Mouse (Mus musculus) spleen, postnatal 10 days (tissue): ENCODE measurements around the gene 1600014C23Rik.
A peak's percentile ranks its signal among the peaks of the same experiment; 100 is the strongest.

ENCODE experiments used
- DNase-seq, 2 experiments: peaks; one replicate each; pipeline ENCODE4 v3.0.0; 2021 to 2022; ENCODE audit warnings: low spot score in 2 of 2

1600014C23Rik gene

DNA sequence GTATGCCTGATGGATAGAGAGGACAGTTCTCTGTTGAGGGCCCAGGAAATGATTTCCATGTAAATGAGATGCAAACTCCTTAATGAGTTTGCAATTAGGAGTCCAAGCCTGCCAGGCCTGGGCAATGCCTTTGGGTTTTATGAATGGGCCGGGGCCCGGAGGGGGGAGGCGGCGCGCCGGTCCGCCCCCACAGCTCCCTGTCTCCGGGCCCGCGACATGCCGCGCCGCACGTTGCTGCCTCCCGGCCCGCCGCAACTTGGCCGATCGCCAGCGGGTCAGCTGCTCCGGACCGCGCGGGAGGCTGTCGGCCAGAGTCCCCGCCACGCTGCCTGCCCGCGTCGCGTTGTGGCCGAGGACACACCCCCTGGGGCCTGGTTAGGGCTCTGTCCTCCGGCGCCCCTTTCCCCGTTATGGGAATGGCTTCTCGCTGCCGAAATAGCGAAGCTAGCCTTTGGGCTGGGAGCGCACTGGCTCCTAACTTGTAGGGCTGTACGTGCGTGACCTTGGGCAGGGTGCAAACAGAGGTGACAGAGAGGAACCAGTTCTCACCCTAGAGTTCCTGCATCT, at the start of gene 1600014C23Rik:
1600014C23Rik (minus strand) TSS at position 110 of the 567 bp plus-strand sequence.
- DNase-seq = no peak

DNA sequence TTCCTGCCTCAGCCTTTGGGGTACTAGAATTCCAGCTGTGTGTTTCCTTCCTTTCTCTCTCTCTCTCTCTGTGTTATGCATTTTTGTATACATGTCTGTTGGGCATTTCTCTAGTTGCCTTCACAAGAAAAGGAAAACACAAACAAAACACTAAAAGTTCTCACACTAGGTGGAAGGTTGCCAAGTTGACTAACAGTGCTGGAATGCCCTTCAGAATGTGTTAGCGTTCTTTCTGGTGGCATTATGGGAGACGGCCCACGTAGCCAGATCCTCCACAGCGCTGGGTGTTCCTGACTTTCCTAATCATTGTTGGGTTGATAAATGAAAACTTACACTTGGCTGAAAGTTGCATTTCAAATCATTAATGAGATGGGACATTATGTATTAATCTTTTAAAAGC, 44.8 kb upstream of the 1600014C23Rik start:
- DNase-seq = no peak

DNA sequence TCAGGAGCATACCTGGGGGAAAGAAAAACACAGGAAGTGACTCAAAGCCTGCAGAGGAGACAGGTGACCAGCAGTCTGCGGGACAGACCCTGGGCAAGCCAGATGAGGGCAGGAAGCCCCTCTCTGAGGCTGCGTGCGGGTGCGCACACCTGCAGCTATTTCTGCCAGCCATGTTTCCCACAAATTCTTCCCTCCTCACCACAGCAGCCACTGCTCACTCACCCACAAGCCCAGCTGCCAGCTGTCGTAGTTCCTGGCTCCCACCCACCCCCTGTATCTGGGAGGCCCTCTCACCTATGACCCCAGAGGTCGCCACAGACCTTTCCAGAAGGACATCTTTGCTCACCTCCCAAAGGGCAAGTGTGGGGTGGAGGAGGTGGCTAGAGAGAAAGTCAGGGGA, 43.8 kb upstream of the 1600014C23Rik start:
- no peak for DNase-seq

DNA sequence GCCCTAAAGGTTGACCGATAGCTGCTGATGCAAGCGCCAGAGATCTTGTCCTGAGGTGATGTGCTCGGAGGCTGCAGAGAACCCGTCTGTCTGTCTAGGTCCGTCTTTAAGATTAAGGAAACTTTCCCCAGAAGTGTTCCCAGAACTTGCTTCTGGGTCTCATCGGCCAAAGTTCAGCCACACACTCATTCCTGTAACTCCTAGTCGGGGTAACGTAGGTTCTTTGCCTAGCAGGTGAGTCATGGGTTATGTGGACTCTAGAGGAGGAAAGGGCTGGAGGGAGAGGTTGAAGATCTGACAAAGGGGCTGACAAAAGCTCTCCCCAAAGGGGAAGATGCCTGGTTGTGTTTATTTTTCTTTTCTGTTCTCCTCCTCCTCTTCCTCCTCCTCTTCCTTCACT, 42.5 kb upstream of the 1600014C23Rik start:
- no peak for DNase-seq

DNA sequence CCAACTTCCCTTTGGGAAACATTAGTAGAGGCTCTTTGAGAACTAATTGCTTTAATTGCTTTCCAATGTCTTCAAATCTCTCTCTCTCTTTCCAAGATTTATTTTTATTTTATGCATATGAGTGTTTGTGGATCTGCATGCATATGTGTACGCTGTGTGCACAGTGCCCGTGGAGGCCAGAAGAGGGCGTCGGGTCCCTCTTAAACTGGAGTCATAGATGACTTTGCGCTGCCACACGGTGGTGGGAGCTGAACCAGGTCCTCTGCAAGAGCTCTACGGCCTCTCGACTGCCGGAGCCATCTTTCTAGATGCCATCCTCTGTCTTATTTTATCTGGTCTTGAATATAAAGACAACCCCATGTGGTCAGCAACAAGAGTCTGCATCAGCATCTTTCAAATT, 41.8 kb upstream of the 1600014C23Rik start:
- no peak for DNase-seq

DNA sequence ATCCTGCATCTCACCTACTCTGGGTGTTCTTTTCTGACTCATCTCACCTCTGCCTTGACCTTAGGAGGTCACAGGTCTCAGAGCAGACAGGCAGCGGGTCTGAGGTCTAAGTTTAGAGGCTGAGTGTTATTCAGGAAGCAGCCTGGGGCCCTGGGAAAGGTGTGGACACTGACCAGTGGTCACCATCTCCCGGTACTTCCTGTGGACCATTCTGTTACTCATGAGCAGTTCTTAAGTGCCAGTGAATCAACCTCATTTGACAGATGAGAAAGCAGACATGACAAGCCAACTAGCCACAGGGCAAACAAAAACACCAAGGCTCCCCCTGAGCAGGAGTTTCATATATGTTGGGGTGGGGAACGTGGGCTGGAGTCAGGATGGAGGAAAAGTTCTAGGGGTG, 38.9 kb upstream of the 1600014C23Rik start:
- DNase-seq = no peak

DNA sequence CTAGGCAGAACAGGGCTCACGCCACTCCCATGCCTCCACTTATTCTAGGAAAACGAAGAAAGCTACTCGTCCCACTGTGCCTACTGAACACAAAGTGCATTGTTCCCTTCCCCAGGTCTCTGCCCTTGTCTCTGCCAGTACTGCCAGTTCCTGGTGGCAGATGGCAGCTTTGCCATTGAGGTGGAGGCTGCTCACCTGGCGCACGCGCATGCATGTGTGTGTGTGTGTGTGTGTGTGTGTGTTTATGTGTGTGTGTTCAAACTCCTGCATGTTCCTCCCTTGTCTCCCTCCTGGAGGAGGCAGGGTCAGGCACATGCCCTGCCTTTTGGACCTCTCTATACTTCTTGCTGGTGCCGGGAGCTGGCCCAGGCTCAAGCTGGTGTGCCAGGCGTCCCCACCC, 38.5 kb upstream of the 1600014C23Rik start:
- no peak for DNase-seq

DNA sequence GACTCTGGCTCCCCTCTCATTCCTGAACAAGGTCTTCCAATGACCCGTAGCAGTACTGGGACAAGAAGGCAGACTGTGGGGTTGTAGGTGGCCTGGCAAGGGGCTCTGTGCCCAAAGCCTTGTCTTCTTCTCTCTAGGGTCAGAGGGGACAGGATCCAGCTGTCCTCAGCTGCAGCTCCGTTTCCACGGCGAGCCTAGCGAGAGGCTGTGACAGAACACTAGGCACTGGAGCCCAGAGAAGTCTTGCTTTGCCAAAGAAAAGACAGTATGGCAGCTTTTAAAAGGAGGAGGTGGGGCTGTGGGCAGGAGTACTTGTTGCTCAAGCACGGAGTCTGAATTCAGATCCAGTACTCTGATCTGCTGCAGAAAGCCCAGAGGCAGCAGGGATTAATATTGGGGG, 36.8 kb upstream of the 1600014C23Rik start:
- no peak for DNase-seq

DNA sequence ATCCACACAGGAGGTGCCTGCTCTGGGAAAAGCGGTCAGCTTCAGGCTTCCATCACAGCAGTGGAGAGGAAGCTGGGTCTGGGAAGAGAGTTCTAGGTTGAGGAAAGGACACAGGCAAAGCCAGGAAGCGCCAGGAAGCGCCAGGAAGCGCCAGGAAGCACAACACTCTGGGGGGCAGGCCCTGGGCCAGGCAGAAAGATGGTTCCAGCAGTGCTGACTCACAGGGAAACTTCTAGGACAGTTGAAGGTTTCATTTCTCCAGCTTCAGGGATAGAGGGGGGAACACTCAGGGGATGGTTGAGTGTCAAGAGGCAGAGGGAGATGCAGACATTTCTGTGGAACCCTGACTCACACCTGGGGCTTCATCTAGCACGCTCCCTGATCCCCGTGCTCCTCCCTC, 36.2 kb upstream of the 1600014C23Rik start:
- no peak for DNase-seq

DNA sequence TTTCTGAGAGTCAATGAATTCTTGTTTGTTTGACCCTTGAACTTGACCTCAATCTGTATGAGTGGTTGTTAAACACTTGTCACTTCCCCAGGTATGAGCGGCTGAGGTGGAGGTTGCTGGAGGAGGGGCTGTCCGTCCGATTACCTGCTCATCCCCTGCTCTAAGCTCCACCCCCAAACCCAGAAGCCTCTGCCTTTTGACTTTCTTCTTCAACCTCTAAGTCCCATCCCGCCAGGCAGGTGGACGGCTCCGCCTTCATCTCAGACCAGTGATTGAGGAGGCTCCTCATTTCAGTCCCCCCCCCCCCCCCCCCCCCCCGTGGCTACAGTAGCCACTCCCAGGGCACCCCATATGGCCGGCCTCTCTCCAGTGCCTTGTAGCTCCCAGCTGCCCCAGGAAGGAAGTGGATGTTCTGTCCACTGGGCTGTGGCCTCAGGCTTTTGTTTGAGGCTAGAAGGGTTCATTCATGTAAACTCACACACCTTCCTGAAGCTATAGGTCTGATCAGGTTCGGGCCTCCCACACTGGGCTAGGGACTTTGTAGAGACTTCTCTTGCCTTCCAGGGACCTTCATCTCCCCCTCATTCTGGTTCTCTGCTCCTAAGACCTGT, 34.0 kb upstream of the 1600014C23Rik start:
- no peak for DNase-seq

DNA sequence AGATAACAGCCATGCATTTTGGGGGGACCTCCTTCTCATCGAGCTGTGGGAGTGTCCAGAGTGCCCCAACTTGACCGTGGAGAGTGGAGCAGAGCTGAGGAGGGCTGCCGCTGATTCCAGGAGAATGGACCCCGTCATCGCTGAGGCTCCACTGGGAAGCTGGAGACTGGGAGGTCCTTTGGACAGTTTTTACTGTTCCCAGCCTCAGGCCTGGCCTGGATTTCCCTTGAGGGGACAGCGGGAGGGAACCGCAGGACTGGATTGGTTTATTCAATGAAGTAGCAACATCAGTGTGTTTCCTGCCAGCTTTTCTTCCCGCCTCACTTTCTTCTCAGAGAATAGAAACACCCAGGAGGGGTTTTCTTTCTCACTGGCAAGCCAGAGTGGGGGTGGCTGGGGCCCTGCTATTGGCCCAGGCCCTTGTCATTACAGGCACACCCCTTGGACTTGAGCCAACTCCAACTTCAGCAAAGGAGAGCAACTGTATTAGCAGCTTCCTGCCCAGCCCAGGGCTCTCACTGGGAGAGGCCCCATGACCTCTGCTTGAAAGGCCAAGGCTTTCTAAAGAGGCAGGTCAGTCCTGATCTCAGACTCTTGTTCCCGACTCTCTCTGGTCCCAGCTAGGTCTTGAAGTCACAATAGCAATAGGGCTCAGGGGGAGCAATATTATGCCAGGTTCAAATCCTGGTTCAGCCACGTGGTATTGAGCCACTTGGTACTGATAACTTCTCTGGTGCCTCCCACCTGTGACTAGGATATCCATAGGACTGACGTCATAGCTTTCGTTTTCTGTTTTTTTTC, 33.3 kb upstream of the 1600014C23Rik start:
- DNase-seq = peak in 1 of 2 experiments; percentile 59

DNA sequence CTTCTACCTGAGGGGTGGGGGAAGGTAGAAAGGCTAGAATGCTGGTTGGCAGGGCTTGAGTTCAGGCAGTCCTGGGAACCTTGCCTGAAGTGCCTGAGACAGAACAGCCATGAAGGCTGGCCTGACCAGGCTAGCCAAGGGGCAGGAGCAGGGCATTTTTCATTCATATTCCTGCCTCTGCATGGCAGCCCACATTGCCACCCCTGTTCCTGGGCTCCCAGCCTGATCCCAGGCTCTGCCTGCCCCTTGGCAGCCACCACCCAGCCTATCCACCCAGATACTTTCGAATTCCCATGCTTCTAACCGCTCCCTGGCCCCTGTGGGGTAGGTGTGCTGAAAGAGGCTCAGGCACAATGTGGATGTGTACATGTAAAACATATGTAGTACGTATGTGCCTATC, 32.3 kb upstream of the 1600014C23Rik start:
- no peak for DNase-seq

DNA sequence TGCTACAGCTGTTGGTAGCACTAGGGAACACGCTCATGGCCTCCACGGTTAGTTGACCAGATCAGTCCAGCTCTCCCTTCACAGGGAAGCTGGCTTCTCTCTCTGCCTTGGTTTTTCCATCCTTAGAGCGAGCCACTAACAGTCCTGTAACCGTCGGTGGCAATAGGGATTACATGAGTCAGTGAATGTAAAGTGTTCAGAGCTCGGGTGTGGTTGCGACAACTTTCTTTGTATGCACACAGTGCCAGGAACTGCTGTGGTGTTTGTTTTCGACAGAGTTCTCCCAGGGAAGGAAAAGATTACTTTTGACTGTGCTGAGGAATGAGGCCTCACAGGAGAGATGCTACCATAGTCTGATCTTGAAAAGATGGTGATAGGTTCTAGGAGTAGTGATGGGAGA, 29.5 kb upstream of the 1600014C23Rik start:
- no peak for DNase-seq

DNA sequence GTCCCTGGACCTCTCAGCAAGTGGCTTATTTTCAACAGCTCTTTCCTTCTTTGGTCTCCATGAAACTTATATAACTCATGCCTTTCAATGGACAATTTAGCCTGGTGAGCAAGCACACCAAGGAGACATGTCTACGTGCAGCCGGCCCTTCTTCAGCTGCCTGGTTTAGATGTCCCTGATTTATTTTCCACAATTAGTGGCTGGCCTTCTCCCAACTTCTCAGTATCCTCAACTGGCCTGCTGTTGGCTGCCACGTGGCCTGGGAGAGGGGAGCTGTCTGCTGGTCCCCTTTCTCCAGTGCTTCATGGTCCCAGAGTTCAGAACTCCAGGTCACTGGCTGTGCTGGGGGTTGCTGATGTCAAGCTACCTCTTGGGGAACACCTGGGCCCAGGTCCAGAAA, 28.3 kb upstream of the 1600014C23Rik start:
- no peak for DNase-seq

DNA sequence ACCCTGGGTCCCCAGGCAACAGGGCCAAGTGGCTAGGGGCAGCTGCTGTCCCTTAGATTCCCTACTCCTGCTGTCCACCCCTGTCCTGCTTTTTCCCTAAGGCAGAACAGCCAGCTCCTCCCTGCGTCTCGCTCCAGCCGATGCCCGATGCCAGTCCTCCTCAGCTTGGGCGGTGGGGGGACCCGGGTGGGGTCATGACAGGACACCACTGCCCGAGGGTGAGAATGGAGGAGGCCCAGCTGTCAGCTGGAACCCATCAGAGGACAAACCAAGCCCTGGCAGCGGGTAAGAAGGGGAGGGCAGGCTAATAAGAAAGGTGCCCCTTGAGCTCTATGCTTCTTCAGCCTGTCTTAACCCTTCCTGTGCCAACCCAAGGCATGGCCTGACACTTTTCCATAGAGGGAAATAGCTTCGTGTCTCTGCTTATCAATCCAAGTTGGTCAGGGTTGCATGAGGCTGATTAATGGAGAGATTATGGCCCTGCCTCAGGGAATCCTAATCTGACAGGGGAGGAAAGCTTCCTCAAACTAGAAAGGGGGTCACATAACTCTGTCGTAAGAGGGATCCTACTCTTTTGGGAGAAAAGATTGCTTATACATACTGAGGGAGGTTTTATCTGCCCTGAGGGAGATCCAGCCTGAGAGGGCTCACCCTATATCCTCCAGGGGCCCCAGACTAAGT, 27.5 kb upstream of the 1600014C23Rik start:
- no peak for DNase-seq

DNA sequence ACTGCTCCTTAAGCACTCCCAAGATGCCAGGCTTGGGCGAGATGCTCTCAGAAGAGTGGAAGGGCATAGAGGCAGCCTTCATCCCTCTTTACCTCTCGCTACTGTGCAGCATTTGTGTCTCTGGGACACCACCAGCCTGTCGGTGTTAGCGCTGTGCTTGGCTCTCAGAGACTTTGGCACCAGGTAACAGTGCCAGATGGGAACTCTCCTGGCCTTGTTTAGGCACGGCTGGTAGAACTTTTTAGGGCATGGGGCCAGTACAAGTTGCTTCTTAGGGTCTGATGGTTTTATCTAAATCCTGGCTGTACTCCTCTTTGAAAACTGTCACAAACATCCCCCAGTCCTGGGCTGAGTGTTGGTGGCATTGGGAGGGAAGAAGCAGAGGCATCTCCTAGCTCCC, 26.1 kb upstream of the 1600014C23Rik start:
- no peak for DNase-seq

DNA sequence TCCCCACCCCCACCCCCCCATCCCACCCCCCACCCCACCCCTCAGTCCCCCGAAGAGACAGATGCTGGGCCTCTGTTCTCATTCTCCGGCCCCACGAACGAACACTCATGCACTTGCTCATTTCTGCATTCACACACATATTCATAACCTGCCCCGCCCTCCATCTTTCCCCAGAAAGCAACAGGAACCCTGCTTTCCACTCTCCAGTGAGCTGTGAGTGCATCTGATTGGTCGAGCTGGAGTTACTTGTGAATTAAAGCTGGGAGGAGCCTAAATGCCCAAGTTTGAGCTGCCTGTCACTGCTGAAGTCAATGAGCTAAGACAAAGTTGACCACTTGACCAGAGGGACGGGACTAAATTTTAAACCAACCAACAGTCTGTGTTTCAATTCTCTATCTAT, 25.2 kb upstream of the 1600014C23Rik start:
- DNase-seq = no peak

DNA sequence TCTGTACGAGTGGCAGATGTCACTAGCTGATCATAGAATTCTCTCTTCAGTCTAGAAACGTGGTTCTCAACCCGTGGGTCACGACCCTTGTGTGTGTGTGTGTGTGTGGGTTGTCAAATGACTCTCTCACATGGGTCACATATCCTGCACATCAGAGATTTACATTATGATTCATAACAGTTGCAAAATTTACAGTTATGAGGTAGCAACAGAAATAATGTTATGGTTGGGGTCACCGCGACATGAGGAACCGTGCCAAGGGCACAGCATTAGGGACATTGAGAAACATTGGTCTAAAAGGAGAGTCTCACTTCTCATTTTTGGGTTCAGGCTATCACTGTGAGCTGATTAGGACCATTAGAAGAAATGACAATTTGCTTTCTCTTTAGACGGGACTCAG, 24.3 kb upstream of the 1600014C23Rik start:
- DNase-seq = no peak

DNA sequence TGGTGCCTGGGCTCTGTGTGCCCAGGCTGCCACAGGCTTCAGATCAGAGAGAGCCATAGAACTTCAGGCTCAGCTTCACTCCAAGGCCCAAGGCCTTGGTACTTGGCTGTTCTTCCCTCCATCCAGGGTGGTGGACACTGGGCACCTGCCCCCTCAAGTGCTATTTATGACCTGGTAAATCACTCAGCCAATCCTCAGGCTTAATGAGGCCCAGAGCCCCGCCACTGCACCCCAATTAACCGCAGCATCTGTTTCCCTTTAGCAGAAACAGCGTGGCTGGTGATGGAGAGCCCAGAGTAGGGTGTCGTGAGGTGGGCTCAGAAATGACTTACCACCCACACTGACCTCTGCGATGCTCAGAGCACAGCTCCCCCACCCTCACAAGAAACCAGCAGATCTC, 23.2 kb upstream of the 1600014C23Rik start:
- no peak for DNase-seq

DNA sequence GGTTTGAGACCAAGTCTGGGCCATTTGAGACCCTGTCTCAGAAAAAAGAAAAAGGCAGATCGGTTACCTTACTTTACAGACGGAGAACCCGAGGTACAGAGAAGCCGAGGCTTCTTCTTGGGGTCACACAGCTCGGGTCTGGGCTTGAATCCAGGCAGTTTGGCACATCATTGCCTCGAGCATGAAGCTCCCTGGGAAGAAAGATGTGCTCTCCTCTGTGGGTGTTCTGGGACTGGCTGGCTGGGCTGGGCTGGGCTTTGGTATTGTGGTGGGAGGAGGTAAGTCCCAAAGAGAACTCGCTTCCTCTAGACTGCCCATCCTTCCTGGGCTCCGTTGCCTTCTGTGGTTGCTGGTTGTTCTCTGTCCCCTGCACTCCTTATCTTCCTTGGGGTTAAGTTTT, 22.7 kb upstream of the 1600014C23Rik start:
- DNase-seq = no peak

DNA sequence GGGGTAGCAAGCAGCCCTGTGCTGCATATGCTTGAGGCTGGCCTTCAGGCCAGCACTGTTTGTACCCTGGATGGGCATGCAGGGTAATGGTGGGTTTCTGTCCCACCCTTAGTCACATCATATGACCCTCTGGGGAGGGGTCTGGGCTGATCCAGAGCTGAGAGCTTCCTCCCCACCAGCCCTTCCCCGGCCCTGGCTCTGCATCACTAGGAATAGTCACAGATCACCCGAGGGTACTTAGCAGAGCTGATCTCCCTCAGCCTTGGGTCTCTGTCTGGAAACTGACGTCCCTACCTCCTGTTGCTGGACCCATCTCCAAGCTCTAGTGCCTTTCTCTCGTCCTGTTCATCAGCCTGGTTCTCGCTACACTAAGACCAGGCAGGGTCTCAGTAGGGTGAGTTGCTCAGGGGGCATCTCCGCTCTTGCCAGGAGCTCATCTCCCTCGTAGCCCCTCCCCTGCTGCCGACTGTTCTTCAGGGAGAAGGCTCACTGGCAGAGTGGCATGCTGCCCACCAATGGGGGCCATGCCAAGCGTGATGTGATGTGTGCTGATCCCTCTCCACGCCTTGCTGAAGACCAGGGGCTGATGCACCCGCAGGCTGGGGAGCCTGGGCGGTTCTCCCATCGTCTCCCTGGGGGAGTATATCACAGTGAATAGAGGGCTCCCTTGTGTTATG, 20.7 kb upstream of the 1600014C23Rik start:
- DNase-seq = no peak

DNA sequence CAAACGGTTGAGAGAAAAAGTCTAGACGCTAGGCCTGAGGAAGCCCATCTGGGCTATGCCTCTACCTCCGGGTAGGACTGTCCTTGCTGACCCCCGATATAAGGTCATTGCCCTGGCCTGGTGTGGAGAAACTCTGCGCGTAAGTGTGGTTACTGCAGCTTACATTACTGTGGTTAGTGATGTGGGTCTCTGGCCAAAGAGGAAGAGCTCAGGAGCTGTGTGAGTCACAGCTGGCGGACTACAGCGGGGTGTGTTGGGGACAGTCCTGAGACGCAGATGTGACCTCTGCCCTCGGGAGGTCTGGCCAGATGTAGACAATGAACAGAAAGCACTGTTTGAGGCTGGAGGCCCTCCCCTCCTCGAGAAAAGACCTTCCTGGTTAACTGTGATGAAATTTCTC, 19.0 kb upstream of the 1600014C23Rik start:
- DNase-seq = no peak
